Mouse (Mus musculus): Measurements from ENCODE around the gene Map2k3. TPM values are rescaled to one million over a fixed set of nuclear protein-coding genes. Genes with fewer than 3 reads are reported as not detected.
A peak's percentile ranks its signal among the peaks of the same experiment; 100 is the strongest.
"Not testable (repeated sequence)": the region's sequence is repeated elsewhere in the genome, so short reads cannot be mapped to it uniquely, and the experiment has no call there.

Gene Map2k3
- polyA plus RNA-seq (2015; fragmentation: Nextera tagmentation; extraction: Ambion mirVana), result 86.4 and 86.5 TPM in 2 replicates

- Histone ChIP-seq H3K9me3 (ENCODE audit: control insufficient read depth) (no peaks in the 10 kb centered on the region), H3K27me3 (replicated peaks; ENCODE audit: control insufficient read depth, insufficient read depth, low read length) (no peaks in the 10 kb centered on the region), H3K36me3 (ENCODE audit: control insufficient read depth, insufficient read depth) (no peaks in the 10 kb centered on the region), H3K9ac (ENCODE audit: low read depth, low read length) (peak within 1 kb of the TSS; percentile 93), H3K4me3 (ENCODE audit: low read depth, low read length) (peak within 1 kb of the TSS; percentile 91), H3K4me1 (replicated peaks; ENCODE audit: control insufficient read depth, insufficient read depth, low read length) (peaks cover 14% of the 10 kb centered on the region), H3K27ac (ENCODE audit: low read depth, low read length) (peak within 1 kb of the TSS; percentile 87), H3K4me2 (replicated peaks; ENCODE audit: low read depth) (peak within 1 kb of the TSS; percentile 83)
- peak; percentile 46 for TF ChIP-seq CTCF (IDR thresholded peaks at IDR 0.05; ENCODE audit: low read depth)
- ATAC-seq, result peak; percentile 78
- under 1% methylated on average over 59 of the region's 59 CpGs for WGBS
These were observed at the start of gene Map2k3 for GRCm38 (mm10) chr11:60931869-60932481. Gene Map2k3, plus strand, starts transcription at chr11:60932033.

GRCm38 (mm10) chr11:60882386-60882785, 49.4 kb upstream of the Map2k3 start:
- Histone ChIP-seq H3K4me1 (replicated peaks; ENCODE audit: control insufficient read depth, insufficient read depth, low read length) (no peaks in the 10 kb centered on the region), H3K9me3 (ENCODE audit: control insufficient read depth) (no peaks in the 10 kb centered on the region), H3K27ac (ENCODE audit: low read depth, low read length) (no peak overlapping the region), H3K4me2 (replicated peaks; ENCODE audit: low read depth) (no peak overlapping the region), H3K27me3 (replicated peaks; ENCODE audit: control insufficient read depth, insufficient read depth, low read length) (no peaks in the 10 kb centered on the region), H3K9ac (ENCODE audit: low read depth, low read length) (no peak overlapping the region), H3K36me3 (ENCODE audit: control insufficient read depth, insufficient read depth) (no peaks in the 10 kb centered on the region), H3K4me3 (ENCODE audit: low read depth, low read length) (no peak overlapping the region)
- no peak for ATAC-seq
- no peak for TF ChIP-seq CTCF (IDR thresholded peaks at IDR 0.05; ENCODE audit: low read depth)
- 79% methylated on average over 3 of the region's 3 CpGs for WGBS

- not testable (repeated sequence) for ATAC-seq; H3K27me3 ChIP-seq (replicated peaks; ENCODE audit: control insufficient read depth, insufficient read depth, low read length); H3K36me3 ChIP-seq (ENCODE audit: control insufficient read depth, insufficient read depth); H3K4me2 ChIP-seq (replicated peaks; ENCODE audit: low read depth); H3K4me1 ChIP-seq (replicated peaks; ENCODE audit: control insufficient read depth, insufficient read depth, low read length); H3K9ac ChIP-seq (ENCODE audit: low read depth, low read length); H3K4me3 ChIP-seq (ENCODE audit: low read depth, low read length); H3K9me3 ChIP-seq (ENCODE audit: control insufficient read depth); H3K27ac ChIP-seq (ENCODE audit: low read depth, low read length)
- 93% methylated on average over 2 of the region's 3 CpGs for WGBS
These were observed 44.8 kb upstream of the Map2k3 start for GRCm38 (mm10) chr11:60886986-60887385.

GRCm38 (mm10) chr11:60889861-60890260, 42.0 kb upstream of the Map2k3 start:
- Histone ChIP-seq H3K36me3 (ENCODE audit: control insufficient read depth, insufficient read depth) (no peaks in the 10 kb centered on the region), H3K27ac (ENCODE audit: low read depth, low read length) (no peak overlapping the region), H3K4me1 (replicated peaks; ENCODE audit: control insufficient read depth, insufficient read depth, low read length) (no peaks in the 10 kb centered on the region), H3K9ac (ENCODE audit: low read depth, low read length) (no peak overlapping the region), H3K4me2 (replicated peaks; ENCODE audit: low read depth) (no peak overlapping the region), H3K9me3 (ENCODE audit: control insufficient read depth) (no peaks in the 10 kb centered on the region), H3K27me3 (replicated peaks; ENCODE audit: control insufficient read depth, insufficient read depth, low read length) (no peaks in the 10 kb centered on the region), H3K4me3 (ENCODE audit: low read depth, low read length) (no peak overlapping the region)
- WGBS, result 65% methylated on average over 2 of the region's 2 CpGs
- ATAC-seq, result no peak
- no peak for TF ChIP-seq CTCF (IDR thresholded peaks at IDR 0.05; ENCODE audit: low read depth)

- WGBS, result 71% methylated on average over 6 of the region's 6 CpGs
- TF ChIP-seq CTCF (IDR thresholded peaks at IDR 0.05; ENCODE audit: low read depth), result no peak
- H3K4me2 ChIP-seq (replicated peaks; ENCODE audit: low read depth), result no peak overlapping the region
These were observed 41.5 kb upstream of the Map2k3 start for GRCm38 (mm10) chr11:60890286-60890685.

GRCm38 (mm10) chr11:60890744-60891143, 41.1 kb upstream of the Map2k3 start:
- Histone ChIP-seq H3K4me1 (replicated peaks; ENCODE audit: control insufficient read depth, insufficient read depth, low read length) (no peaks in the 10 kb centered on the region), H3K36me3 (ENCODE audit: control insufficient read depth, insufficient read depth) (no peaks in the 10 kb centered on the region), H3K9ac (ENCODE audit: low read depth, low read length) (no peak overlapping the region), H3K27me3 (replicated peaks; ENCODE audit: control insufficient read depth, insufficient read depth, low read length) (no peaks in the 10 kb centered on the region), H3K27ac (ENCODE audit: low read depth, low read length) (no peak overlapping the region), H3K9me3 (ENCODE audit: control insufficient read depth) (no peaks in the 10 kb centered on the region), H3K4me2 (replicated peaks; ENCODE audit: low read depth) (no peak overlapping the region), H3K4me3 (ENCODE audit: low read depth, low read length) (no peak overlapping the region)
- WGBS, result 55% methylated on average over 3 of the region's 3 CpGs
- no peak for ATAC-seq
- no peak for TF ChIP-seq CTCF (IDR thresholded peaks at IDR 0.05; ENCODE audit: low read depth)

More at GRCm38 (mm10) chr11:60890286-60890685, 41.5 kb upstream of the Map2k3 start:
- H3K4me1 ChIP-seq (replicated peaks; ENCODE audit: control insufficient read depth, insufficient read depth, low read length), result no peaks in the 10 kb centered on the region
- ATAC-seq, result no peak
- no peak overlapping the region for H3K4me3 ChIP-seq (ENCODE audit: low read depth, low read length)
- H3K27ac ChIP-seq (ENCODE audit: low read depth, low read length), result no peak overlapping the region
- no peaks in the 10 kb centered on the region for H3K9me3 ChIP-seq (ENCODE audit: control insufficient read depth)
- no peaks in the 10 kb centered on the region for H3K36me3 ChIP-seq (ENCODE audit: control insufficient read depth, insufficient read depth)
- no peaks in the 10 kb centered on the region for H3K27me3 ChIP-seq (replicated peaks; ENCODE audit: control insufficient read depth, insufficient read depth, low read length)
- H3K9ac ChIP-seq (ENCODE audit: low read depth, low read length), result no peak overlapping the region
